Mouse (Mus musculus): ENCODE measurements around the gene Tcp11l2. TPM values are rescaled to one million over a fixed set of nuclear protein-coding genes. Genes with fewer than 3 reads are reported as not detected.

Gene Tcp11l2
- polyA plus RNA-seq, 2 experiments, result 31.4 to 44.2 TPM

- H3K4me2 ChIP-seq (ENCODE audit: low read depth), result peak overlapping the region; percentile 40
- ATAC-seq (ENCODE audit: insufficient read depth) (peak; percentile 94), DNase-seq (ENCODE audit: low read depth in 3 of 3, low spot score in 3 of 3) (peak; percentile 45 to 53 (median 53))
- peak overlapping the region in 1 of 2 experiments; percentile 10; a peak in 1 of 4 replicates for H3K4me3 ChIP-seq (ENCODE audit: insufficient read depth in 1 of 2, low read depth in 2 of 2, low read length in 2 of 2)
- peaks cover 6% of the 10 kb centered on the region for H3K36me3 ChIP-seq (replicated peaks; ENCODE audit: control insufficient read depth, insufficient read depth, low read depth)
- TF ChIP-seq EP300 (IDR thresholded peaks at IDR 0.05; ENCODE audit: low read depth) (peak; percentile 62), CTCF (IDR thresholded peaks at IDR 0.05; ENCODE audit: low read depth) (no peak)
- WGBS (ENCODE audit: insufficient replicate concordance), result 26% methylated on average over 4 of the region's 4 CpGs
- H3K9me3 ChIP-seq (ENCODE audit: control insufficient read depth, low read length), result no peaks in the 10 kb centered on the region
- peak overlapping the region; percentile 70 for H3K27ac ChIP-seq
- H3K27me3 ChIP-seq (ENCODE audit: control insufficient read depth, insufficient read depth, low read length), result no peaks in the 10 kb centered on the region
- H3K4me1 ChIP-seq (replicated peaks; ENCODE audit: control insufficient read depth in 2 of 2, insufficient read depth in 2 of 2, low read length in 1 of 2), result peaks cover 11 to 17% of the 10 kb centered on the region in 2 experiments
- peak overlapping the region; percentile 43 for H3K9ac ChIP-seq (replicated peaks)
These were observed 63.3 kb downstream of the Tcp11l2 start for GRCm38 (mm10) chr10:84639525-84640287.

- no peaks in the 10 kb centered on the region for H3K9me3 ChIP-seq (ENCODE audit: control insufficient read depth, low read length)
- ATAC-seq (ENCODE audit: insufficient read depth) (no peak), DNase-seq (ENCODE audit: low read depth in 3 of 3, low spot score in 3 of 3) (no peak)
- H3K4me1 ChIP-seq (replicated peaks; ENCODE audit: control insufficient read depth in 2 of 2, insufficient read depth in 2 of 2, low read length in 1 of 2), result peaks cover 11 to 17% of the 10 kb centered on the region in 2 experiments
- no peak overlapping the region for H3K4me2 ChIP-seq (ENCODE audit: low read depth)
- H3K27me3 ChIP-seq (ENCODE audit: control insufficient read depth, insufficient read depth, low read length), result no peaks in the 10 kb centered on the region
- H3K9ac ChIP-seq (replicated peaks), result no peak overlapping the region
- WGBS (ENCODE audit: insufficient replicate concordance), result 87% methylated on average over 7 of the region's 7 CpGs
- TF ChIP-seq CTCF (IDR thresholded peaks at IDR 0.05; ENCODE audit: low read depth), result no peak
- no peak overlapping the region for H3K27ac ChIP-seq
- no peak overlapping the region for H3K4me3 ChIP-seq (ENCODE audit: insufficient read depth in 1 of 2, low read depth in 2 of 2, low read length in 2 of 2)
- peaks cover 3% of the 10 kb centered on the region for H3K36me3 ChIP-seq (replicated peaks; ENCODE audit: control insufficient read depth, insufficient read depth, low read depth)
These were observed 64.4 kb downstream of the Tcp11l2 start for GRCm38 (mm10) chr10:84640861-84641260.

- Histone ChIP-seq H3K4me1 (replicated peaks; ENCODE audit: control insufficient read depth in 2 of 2, insufficient read depth in 2 of 2, low read length in 1 of 2) (peaks cover 11 to 17% of the 10 kb centered on the region in 2 experiments), H3K36me3 (replicated peaks; ENCODE audit: control insufficient read depth, insufficient read depth, low read depth) (peaks cover 3% of the 10 kb centered on the region), H3K27ac (no peak overlapping the region), H3K9me3 (ENCODE audit: control insufficient read depth, low read length) (no peaks in the 10 kb centered on the region), H3K9ac (replicated peaks) (no peak overlapping the region), H3K27me3 (ENCODE audit: control insufficient read depth, insufficient read depth, low read length) (no peaks in the 10 kb centered on the region), H3K4me2 (ENCODE audit: low read depth) (no peak overlapping the region), H3K4me3 (ENCODE audit: insufficient read depth in 1 of 2, low read depth in 2 of 2, low read length in 2 of 2) (no peak overlapping the region)
- no peak for DNase-seq (ENCODE audit: low read depth in 3 of 3, low spot score in 3 of 3)
- no peak for ATAC-seq (ENCODE audit: insufficient read depth)
- WGBS (ENCODE audit: insufficient replicate concordance), result 77% methylated on average over 2 of the region's 2 CpGs
- TF ChIP-seq CTCF (IDR thresholded peaks at IDR 0.05; ENCODE audit: low read depth) (peak; percentile 16; the same call in 1 of the 2 replicates), EP300 (IDR thresholded peaks at IDR 0.05; ENCODE audit: low read depth) (no peak)
These were observed 65.2 kb downstream of the Tcp11l2 start for GRCm38 (mm10) chr10:84641576-84641975.

- no peaks in the 10 kb centered on the region for H3K9me3 ChIP-seq (ENCODE audit: control insufficient read depth, low read length)
- H3K36me3 ChIP-seq (replicated peaks; ENCODE audit: control insufficient read depth, insufficient read depth, low read depth), result peaks cover 4% of the 10 kb centered on the region; the same call in 1 of the 2 replicates
- H3K27ac ChIP-seq, result no peak overlapping the region
- no peak for ATAC-seq (ENCODE audit: insufficient read depth)
- H3K9ac ChIP-seq (replicated peaks), result no peak overlapping the region
- no peak overlapping the region for H3K4me2 ChIP-seq (ENCODE audit: low read depth)
- TF ChIP-seq EP300 (IDR thresholded peaks at IDR 0.05; ENCODE audit: low read depth), result no peak
- no peak for TF ChIP-seq CTCF (IDR thresholded peaks at IDR 0.05; ENCODE audit: low read depth)
- H3K4me3 ChIP-seq (ENCODE audit: insufficient read depth in 1 of 2, low read depth in 2 of 2, low read length in 2 of 2), result no peak overlapping the region
- DNase-seq (ENCODE audit: low read depth in 3 of 3, low spot score in 3 of 3), result no peak
- 78% methylated on average over 8 of the region's 8 CpGs for WGBS (ENCODE audit: insufficient replicate concordance)
- peaks cover 0 to 4% of the 10 kb centered on the region in 2 experiments; a peak in 1 of 4 replicates for H3K4me1 ChIP-seq (replicated peaks; ENCODE audit: control insufficient read depth in 2 of 2, insufficient read depth in 2 of 2, low read length in 1 of 2)
- no peaks in the 10 kb centered on the region for H3K27me3 ChIP-seq (ENCODE audit: control insufficient read depth, insufficient read depth, low read length)
These were observed 69.5 kb downstream of the Tcp11l2 start for GRCm38 (mm10) chr10:84645940-84646339.

GRCm38 (mm10) chr10:84646506-84647102 lies 70.2 kb downstream of the Tcp11l2 start:
- 63% methylated on average over 12 of the region's 12 CpGs for WGBS (ENCODE audit: insufficient replicate concordance)
- DNase-seq (ENCODE audit: low read depth in 3 of 3, low spot score in 3 of 3), result no peak

More at GRCm38 (mm10) chr10:84646506-84647102, 70.2 kb downstream of the Tcp11l2 start:
- Histone ChIP-seq H3K4me1 (replicated peaks; ENCODE audit: control insufficient read depth in 2 of 2, insufficient read depth in 2 of 2, low read length in 1 of 2) (peaks cover 0 to 4% of the 10 kb centered on the region in 2 experiments; a peak in 1 of 4 replicates), H3K27ac (no peak overlapping the region), H3K27me3 (ENCODE audit: control insufficient read depth, insufficient read depth, low read length) (no peaks in the 10 kb centered on the region), H3K9me3 (ENCODE audit: control insufficient read depth, low read length) (no peaks in the 10 kb centered on the region), H3K9ac (replicated peaks) (no peak overlapping the region), H3K4me3 (ENCODE audit: insufficient read depth in 1 of 2, low read depth in 2 of 2, low read length in 2 of 2) (no peak overlapping the region; a peak in 1 of 4 replicates), H3K36me3 (replicated peaks; ENCODE audit: control insufficient read depth, insufficient read depth, low read depth) (peaks cover 4% of the 10 kb centered on the region; the same call in 1 of the 2 replicates), H3K4me2 (ENCODE audit: low read depth) (no peak overlapping the region)
- no peak for TF ChIP-seq EP300 (IDR thresholded peaks at IDR 0.05; ENCODE audit: low read depth)
- no peak for TF ChIP-seq CTCF (IDR thresholded peaks at IDR 0.05; ENCODE audit: low read depth)
- no peak for ATAC-seq (ENCODE audit: insufficient read depth)
